Mouse (Mus musculus) neural tube, embryonic 10.5 days (tissue): ENCODE measurements around the gene Gm42906.

Experiments used
- DNase-seq: peaks from one replicate; pipeline ENCODE4 v3.0.0-alpha.2; 2017; ENCODE audit warnings: low spot score; ENCODE audit errors: extremely low spot score

Gene Gm42906

DNA sequence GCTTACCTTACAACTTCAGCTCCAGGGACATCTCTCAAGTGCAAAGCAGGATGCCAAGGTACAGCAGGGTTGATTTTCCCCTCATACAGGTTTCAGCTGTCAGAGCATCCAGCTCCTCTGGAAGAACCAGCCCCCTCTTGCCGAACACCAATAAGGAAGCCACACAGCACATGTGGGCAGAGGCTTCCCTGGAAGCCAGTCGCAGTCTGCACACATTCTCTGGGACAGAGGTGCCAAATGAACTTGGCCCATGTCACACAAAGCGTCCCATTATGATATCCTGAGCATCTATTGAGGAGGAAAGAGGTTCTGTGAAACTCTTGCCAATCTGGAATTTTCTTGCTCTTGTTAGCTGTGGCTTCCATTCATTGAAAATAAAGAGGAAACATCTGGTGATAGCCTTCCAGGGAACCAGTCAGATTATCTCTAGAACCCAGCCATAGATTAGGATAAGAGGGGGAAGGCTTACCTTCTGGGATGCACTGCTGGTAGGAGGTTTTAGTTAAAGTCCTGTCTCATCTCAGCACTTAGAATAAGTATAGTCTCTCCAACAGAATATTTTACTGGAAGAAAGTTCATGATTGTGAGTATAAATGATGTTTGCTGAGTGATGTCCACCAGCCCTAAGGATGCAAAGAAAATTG is at the start of gene Gm42906:
Gene Gm42906 (minus strand): TSS at position 51 of the 644 bp plus-strand sequence.
- no peak for DNase-seq

DNA sequence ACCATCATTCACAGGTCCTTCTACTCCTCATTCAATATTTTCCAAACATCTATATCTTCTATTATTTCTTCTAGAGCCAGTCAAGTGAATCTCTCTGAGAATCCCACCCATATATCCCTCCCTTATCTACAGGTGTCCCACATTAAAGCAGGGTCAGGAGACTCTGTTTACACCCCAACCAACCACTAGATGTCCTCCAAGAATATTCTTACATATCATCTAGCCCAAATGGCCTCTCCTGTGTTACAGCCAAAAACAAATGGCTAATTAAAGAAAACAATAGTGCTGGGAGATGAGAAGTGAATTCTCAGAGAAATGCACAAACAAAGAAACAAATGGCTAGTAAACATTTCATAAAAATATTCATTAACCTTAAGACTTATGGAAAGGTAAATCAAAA is 17.7 kb upstream of the Gm42906 start:
- DNase-seq, result no peak

DNA sequence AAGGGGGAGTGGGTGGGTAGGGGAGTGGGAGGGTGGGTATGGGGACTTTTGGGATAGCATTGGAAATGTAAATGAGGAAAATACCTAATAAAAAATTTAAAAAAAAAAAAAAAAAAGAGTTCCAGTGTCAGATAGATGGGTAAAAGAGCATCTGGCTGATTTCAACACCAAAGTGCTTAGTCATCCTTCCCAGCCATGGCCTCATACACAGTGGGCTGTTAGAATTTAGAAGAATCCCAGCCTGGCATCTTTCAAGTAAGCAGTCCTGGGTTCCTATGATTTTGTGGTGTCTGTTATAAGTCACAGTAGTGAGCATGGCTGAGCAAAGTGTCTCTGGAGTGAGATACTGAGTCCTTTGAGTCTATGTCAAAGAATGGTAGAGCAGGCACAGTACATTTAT is 7.1 kb upstream of the Gm42906 start:
- no peak for DNase-seq

- no peak for DNase-seq
Measured at GRCm38 (mm10) chr5:151426466-151426865, 1.5 kb downstream of the Gm42906 start.

DNA sequence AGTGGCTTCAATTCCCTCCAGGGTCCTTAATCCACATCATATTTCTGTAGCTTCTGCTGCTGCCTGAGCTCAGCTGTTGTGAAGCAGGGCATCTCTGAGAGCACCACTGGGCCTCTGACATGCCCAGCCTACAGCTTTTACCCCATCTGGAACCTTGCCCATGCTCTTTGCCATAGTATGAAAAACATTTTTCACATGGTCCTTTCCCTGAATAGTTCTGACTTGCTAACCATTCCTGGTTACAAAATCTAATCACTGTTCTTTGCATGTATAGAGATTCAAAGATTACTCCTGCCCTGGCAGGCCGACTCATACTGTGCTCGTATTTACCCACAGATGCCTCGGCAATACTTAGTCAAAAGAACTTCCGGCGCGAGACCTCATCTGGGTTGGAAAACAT is 5.3 kb downstream of the Gm42906 start:
- no peak for DNase-seq

GRCm38 (mm10) chr5:151421859-151422258 is 6.1 kb downstream of the Gm42906 start:
- no peak for DNase-seq

GRCm38 (mm10) chr5:151418551-151418950 is 9.4 kb downstream of the Gm42906 start:
- no peak for DNase-seq

- DNase-seq, result no peak
Measured at GRCm38 (mm10) chr5:151417421-151418038, 10.4 kb downstream of the Gm42906 start.

DNA sequence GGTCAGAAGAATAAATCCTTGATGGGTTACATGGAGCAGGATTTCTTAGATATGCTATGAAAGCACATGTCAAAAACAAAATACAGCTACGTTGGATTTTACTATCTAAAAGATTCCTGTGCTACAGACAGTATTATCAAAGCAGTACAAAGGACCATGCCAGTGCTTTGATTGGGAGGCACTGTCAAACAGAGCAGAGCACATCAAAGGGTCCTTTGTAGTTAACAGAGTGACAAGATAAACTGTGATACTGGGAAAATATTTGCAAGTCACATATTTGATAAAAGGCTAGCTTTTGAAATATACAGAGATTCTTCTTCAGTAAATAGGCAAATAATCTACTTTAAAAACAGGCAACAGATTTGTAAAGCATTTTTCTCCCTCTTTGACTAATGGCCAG is 11.0 kb downstream of the Gm42906 start:
- DNase-seq, result no peak

DNA sequence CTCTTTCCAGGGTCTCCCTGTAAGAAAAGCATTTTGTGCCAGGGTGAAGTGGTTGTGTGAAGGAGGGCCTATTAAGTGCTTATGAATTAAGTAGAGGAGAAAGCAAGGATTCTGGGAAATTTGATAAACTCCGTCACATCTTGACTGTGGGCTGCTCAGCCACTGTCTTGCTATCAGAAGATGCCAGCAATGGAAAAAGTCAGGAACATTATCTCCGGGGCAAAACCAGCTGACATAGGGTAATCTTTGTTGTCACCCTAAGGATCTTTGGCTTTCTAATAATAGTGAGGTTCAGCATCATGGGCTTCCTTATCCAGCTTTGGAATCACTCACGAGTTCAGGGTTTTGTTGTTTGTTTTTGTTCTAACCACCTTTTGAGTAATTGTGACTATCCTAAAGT is 14.3 kb downstream of the Gm42906 start:
- no peak for DNase-seq

GRCm38 (mm10) chr5:151412666-151413463 is 15.1 kb downstream of the Gm42906 start:
- no peak for DNase-seq

DNA sequence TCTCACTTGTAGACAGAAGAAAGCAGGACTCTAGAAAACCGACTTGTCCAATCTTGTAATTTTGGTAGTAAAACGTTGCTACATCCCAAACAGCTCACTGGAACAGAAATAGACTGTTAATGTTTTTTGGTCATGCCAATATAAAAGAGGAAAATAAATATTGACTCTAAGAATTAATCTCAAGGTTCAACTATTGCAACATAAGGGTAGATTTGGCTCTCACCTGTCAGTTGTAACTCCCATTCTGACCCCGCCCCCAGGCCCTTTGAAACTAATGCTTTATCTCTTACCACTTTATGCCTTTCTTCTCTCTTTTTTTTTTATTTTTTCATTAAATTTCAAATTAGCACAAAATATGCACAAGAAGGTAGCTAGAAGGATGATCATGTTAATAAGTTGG is 18.0 kb downstream of the Gm42906 start:
- DNase-seq, result no peak

DNA sequence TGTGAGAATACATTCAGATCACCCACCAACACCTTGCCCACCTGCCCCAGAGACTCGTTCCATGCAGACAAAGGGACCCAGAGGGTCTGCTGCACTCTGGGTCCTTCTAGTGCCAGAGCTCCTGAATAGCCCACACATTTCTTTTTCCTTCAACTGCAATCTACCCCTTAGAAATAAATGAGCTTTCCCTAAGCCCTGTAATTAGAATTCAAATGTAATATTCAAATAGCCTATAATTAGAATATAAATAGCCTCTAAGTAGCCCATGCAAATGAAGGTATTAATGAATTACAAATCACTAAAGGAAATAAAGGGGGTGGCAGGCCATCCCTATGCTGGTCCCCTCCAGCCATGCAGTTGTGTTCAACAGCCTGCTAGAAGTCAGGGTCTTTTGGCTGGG is 18.7 kb downstream of the Gm42906 start:
- no peak for DNase-seq

GRCm38 (mm10) chr5:151408124-151408900 is 19.7 kb downstream of the Gm42906 start:
- DNase-seq, result no peak

GRCm38 (mm10) chr5:151407493-151407892 is 20.5 kb downstream of the Gm42906 start:
- no peak for DNase-seq

GRCm38 (mm10) chr5:151406276-151406675 is 21.7 kb downstream of the Gm42906 start:
- no peak for DNase-seq

GRCm38 (mm10) chr5:151405314-151405903 is 22.6 kb downstream of the Gm42906 start:
- no peak for DNase-seq

- no peak for DNase-seq
Measured at GRCm38 (mm10) chr5:151403586-151403985, 24.4 kb downstream of the Gm42906 start.

- DNase-seq, result no peak
Measured at GRCm38 (mm10) chr5:151400557-151400944, 27.4 kb downstream of the Gm42906 start.

DNA sequence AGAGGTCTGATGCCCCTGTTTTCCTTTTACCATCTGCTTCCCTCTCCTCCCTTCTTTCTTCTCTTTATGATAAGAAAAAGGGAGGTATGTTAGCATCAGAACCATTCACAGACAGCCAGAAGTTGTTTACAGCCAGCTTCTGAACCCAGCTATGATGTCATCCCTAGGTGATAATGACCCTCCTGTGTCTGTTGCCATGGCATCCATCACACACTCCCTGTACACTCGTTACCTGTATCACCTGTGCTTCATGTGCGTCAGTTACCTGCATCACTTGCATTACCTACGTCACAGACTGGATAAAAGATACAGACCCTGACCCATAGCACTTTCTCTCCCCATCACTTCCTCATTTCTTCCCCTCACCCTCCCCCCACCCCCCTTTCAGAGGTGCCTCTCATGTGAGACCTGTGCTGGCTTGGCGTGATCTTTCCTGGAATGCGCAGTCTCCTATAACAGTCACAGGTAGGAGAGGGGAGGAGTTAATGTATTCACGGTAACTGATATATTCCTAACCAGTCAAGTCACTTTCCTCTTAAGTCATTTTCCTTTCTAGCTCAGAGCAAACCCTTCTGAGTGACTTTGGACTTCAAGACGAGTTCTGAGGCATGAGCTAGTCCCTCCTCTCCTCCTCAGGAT is 27.9 kb downstream of the Gm42906 start:
- no peak for DNase-seq

DNA sequence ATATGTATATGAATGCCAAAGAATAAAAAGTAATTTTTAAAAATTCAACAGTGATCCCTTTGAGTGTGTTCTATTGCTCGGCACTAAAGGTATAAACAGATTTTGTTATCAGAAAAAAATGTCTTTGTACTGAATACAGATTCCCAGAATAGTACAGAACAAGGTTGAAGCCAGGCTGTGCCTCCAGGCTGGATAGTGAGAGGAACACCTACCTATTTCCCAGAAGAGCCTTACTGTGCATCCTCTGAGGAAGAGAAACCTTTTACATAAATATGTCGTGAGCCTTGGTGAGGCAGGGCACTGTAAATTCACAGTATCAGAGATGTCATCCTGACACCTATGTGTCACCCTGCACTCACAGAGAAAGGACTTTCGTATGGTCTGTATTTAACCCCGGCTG is 31.8 kb downstream of the Gm42906 start:
- DNase-seq, result no peak
